Mouse (Mus musculus): Measurements from ENCODE around the gene Tefm. TPM values are rescaled to one million over a fixed set of nuclear protein-coding genes. Genes with fewer than 3 reads are reported as not detected.

Tefm gene
- polyA plus RNA-seq, 1 experiment from 2014 or later = 21.6 TPM

GRCm38 (mm10) chr11:80137773-80138172 is 4.2 kb downstream of the Tefm start:
- Histone ChIP-seq H3K27me3 (replicated peaks; ENCODE audit: control insufficient read depth, insufficient read depth, low read length) (no peaks in the 10 kb centered on the region), H3K4me3 (ENCODE audit: low read depth, low read length) (no peak overlapping the region), H3K9me3 (ENCODE audit: control insufficient read depth, low read length) (no peaks in the 10 kb centered on the region), H3K4me2 (ENCODE audit: low read depth, low read length) (no peak overlapping the region), H3K4me1 (ENCODE audit: control insufficient read depth, insufficient read depth, low read length) (peaks cover 2% of the 10 kb centered on the region), H3K36me3 (ENCODE audit: control insufficient read depth, insufficient read depth, low read length) (peaks cover 67% of the 10 kb centered on the region), H3K27ac (replicated peaks; ENCODE audit: low read depth, low read length) (no peak overlapping the region), H3K9ac (ENCODE audit: low read depth, low read length) (no peak overlapping the region)
- no peak for DNase-seq (ENCODE audit: low spot score)
- 88% methylated on average over 5 of the region's 5 CpGs for WGBS
- no peak for ATAC-seq (ENCODE audit: low read depth)

DNA sequence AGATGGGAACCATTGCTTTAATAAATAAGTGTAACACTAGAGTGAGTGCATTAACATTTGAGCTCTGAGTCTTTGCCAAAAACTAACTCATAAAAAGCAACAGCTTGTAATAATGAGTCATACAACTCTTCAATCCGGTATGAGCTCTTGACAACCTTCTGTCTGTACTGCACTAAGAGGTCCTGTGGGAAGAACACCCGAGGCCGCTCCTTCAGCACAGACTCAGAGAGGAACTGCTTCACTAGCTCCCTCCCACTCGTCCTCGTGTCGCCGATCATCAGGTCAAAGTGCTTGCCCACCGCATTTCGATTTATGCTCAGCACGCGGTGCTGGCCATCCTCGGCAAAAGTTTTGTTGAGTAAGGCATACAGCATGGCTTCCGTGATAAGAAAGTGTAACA is 5.2 kb downstream of the Tefm start:
- H3K4me2 ChIP-seq (ENCODE audit: low read depth, low read length) = no peak overlapping the region
- no peaks in the 10 kb centered on the region for H3K9me3 ChIP-seq (ENCODE audit: control insufficient read depth, low read length)
- H3K4me1 ChIP-seq (ENCODE audit: control insufficient read depth, insufficient read depth, low read length) = no peaks in the 10 kb centered on the region
- H3K36me3 ChIP-seq (ENCODE audit: control insufficient read depth, insufficient read depth, low read length) = peaks cover 77% of the 10 kb centered on the region
- no peaks in the 10 kb centered on the region for H3K27me3 ChIP-seq (replicated peaks; ENCODE audit: control insufficient read depth, insufficient read depth, low read length)
- ATAC-seq (ENCODE audit: low read depth) = no peak
- 93% methylated on average over 13 of the region's 13 CpGs for WGBS
- no peak overlapping the region for H3K27ac ChIP-seq (replicated peaks; ENCODE audit: low read depth, low read length)
- no peak for DNase-seq (ENCODE audit: low spot score)
- no peak overlapping the region for H3K4me3 ChIP-seq (ENCODE audit: low read depth, low read length)
- H3K9ac ChIP-seq (ENCODE audit: low read depth, low read length) = no peak overlapping the region

- Histone ChIP-seq H3K27ac (replicated peaks; ENCODE audit: low read depth, low read length) (no peak overlapping the region), H3K4me2 (ENCODE audit: low read depth, low read length) (no peak overlapping the region), H3K27me3 (replicated peaks; ENCODE audit: control insufficient read depth, insufficient read depth, low read length) (no peaks in the 10 kb centered on the region), H3K4me3 (ENCODE audit: low read depth, low read length) (no peak overlapping the region), H3K36me3 (ENCODE audit: control insufficient read depth, insufficient read depth, low read length) (peaks cover 82% of the 10 kb centered on the region), H3K9me3 (ENCODE audit: control insufficient read depth, low read length) (no peaks in the 10 kb centered on the region), H3K4me1 (ENCODE audit: control insufficient read depth, insufficient read depth, low read length) (no peaks in the 10 kb centered on the region), H3K9ac (ENCODE audit: low read depth, low read length) (no peak overlapping the region)
- no peak for DNase-seq (ENCODE audit: low spot score)
- 90% methylated on average over 11 of the region's 11 CpGs for WGBS
- ATAC-seq (ENCODE audit: low read depth) = no peak
These were observed 5.9 kb downstream of the Tefm start for GRCm38 (mm10) chr11:80135954-80136683.

GRCm38 (mm10) chr11:80134744-80135143 is 7.2 kb downstream of the Tefm start:
- Histone ChIP-seq H3K9me3 (ENCODE audit: control insufficient read depth, low read length) (no peaks in the 10 kb centered on the region), H3K4me3 (ENCODE audit: low read depth, low read length) (no peak overlapping the region), H3K27ac (replicated peaks; ENCODE audit: low read depth, low read length) (no peak overlapping the region), H3K36me3 (ENCODE audit: control insufficient read depth, insufficient read depth, low read length) (peaks cover 85% of the 10 kb centered on the region), H3K9ac (ENCODE audit: low read depth, low read length) (no peak overlapping the region), H3K4me1 (ENCODE audit: control insufficient read depth, insufficient read depth, low read length) (no peaks in the 10 kb centered on the region), H3K4me2 (ENCODE audit: low read depth, low read length) (no peak overlapping the region), H3K27me3 (replicated peaks; ENCODE audit: control insufficient read depth, insufficient read depth, low read length) (no peaks in the 10 kb centered on the region)
- 77% methylated on average over 4 of the region's 4 CpGs for WGBS
- ATAC-seq (ENCODE audit: low read depth) (no peak), DNase-seq (ENCODE audit: low spot score) (no peak)

DNA sequence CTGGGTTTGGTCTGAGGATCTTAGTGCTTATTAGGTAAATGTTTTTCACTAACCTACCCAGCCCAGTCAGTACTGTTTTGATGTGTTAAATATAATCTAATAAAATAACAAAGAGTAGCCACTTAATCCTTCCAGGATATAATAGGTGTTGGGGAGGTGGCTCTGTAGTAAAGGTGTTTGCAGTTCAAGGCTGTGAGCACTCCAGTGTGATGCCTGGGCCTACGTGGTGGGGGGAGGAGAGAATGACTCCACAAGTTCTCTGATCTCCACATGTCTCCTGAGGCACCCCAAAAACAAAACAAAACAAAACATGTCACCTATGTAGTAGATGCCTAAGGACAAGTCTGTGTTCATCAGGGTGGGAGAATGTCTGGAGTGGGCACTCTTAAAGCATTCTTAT is 9.9 kb downstream of the Tefm start:
- ATAC-seq (ENCODE audit: low read depth) (no peak), DNase-seq (ENCODE audit: low spot score) (no peak)
- 68% methylated on average over 1 of the region's 1 CpGs for WGBS
- Histone ChIP-seq H3K27me3 (replicated peaks; ENCODE audit: control insufficient read depth, insufficient read depth, low read length) (no peaks in the 10 kb centered on the region), H3K4me2 (ENCODE audit: low read depth, low read length) (no peak overlapping the region), H3K9ac (ENCODE audit: low read depth, low read length) (no peak overlapping the region), H3K9me3 (ENCODE audit: control insufficient read depth, low read length) (no peaks in the 10 kb centered on the region), H3K4me1 (ENCODE audit: control insufficient read depth, insufficient read depth, low read length) (no peaks in the 10 kb centered on the region), H3K27ac (replicated peaks; ENCODE audit: low read depth, low read length) (no peak overlapping the region), H3K36me3 (ENCODE audit: control insufficient read depth, insufficient read depth, low read length) (peaks cover 76% of the 10 kb centered on the region), H3K4me3 (ENCODE audit: low read depth, low read length) (no peak overlapping the region)

- H3K36me3 ChIP-seq (ENCODE audit: control insufficient read depth, insufficient read depth, low read length) = peaks cover 70% of the 10 kb centered on the region
- WGBS = 93% methylated on average over 1 of the region's 1 CpGs
These were observed 25.6 kb downstream of the Tefm start for GRCm38 (mm10) chr11:80116411-80116810.

DNA sequence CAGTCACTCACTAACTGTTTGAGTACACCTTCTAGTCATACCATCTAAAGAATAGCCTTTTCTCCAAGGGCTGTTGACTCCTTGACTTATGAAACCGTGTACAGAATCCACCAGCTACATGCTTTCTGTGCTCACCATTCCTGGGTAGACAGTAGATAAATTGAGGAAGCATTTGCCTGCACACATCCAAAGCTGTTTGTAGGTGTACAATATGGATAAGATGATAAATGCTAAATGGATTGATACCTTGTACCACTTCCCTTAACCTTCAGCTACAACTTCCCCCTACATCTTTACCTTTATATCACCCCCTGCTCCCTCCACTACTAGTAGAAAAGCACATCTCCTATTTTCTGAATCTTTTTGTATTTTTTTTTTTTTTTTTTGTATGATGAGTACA is 37.6 kb downstream of the Tefm start:
- Histone ChIP-seq H3K9ac (ENCODE audit: low read depth, low read length) (no peak overlapping the region), H3K27me3 (replicated peaks; ENCODE audit: control insufficient read depth, insufficient read depth, low read length) (no peaks in the 10 kb centered on the region), H3K4me2 (ENCODE audit: low read depth, low read length) (no peak overlapping the region), H3K9me3 (ENCODE audit: control insufficient read depth, low read length) (no peaks in the 10 kb centered on the region), H3K4me1 (ENCODE audit: control insufficient read depth, insufficient read depth, low read length) (no peaks in the 10 kb centered on the region), H3K27ac (replicated peaks; ENCODE audit: low read depth, low read length) (no peak overlapping the region), H3K36me3 (ENCODE audit: control insufficient read depth, insufficient read depth, low read length) (peaks cover 75% of the 10 kb centered on the region), H3K4me3 (ENCODE audit: low read depth, low read length) (no peak overlapping the region)
- no peak for DNase-seq (ENCODE audit: low spot score)
- 85% methylated on average over 1 of the region's 1 CpGs for WGBS
- ATAC-seq (ENCODE audit: low read depth) = no peak

More at GRCm38 (mm10) chr11:80116411-80116810, 25.6 kb downstream of the Tefm start:
- H3K4me2 ChIP-seq (ENCODE audit: low read depth, low read length) = no peak overlapping the region
- DNase-seq (ENCODE audit: low spot score) = no peak
- no peaks in the 10 kb centered on the region for H3K4me1 ChIP-seq (ENCODE audit: control insufficient read depth, insufficient read depth, low read length)
- H3K27me3 ChIP-seq (replicated peaks; ENCODE audit: control insufficient read depth, insufficient read depth, low read length) = no peaks in the 10 kb centered on the region
- H3K9ac ChIP-seq (ENCODE audit: low read depth, low read length) = no peak overlapping the region
- no peak overlapping the region for H3K4me3 ChIP-seq (ENCODE audit: low read depth, low read length)
- ATAC-seq (ENCODE audit: low read depth) = no peak
- no peaks in the 10 kb centered on the region for H3K9me3 ChIP-seq (ENCODE audit: control insufficient read depth, low read length)
- H3K27ac ChIP-seq (replicated peaks; ENCODE audit: low read depth, low read length) = no peak overlapping the region

DNA sequence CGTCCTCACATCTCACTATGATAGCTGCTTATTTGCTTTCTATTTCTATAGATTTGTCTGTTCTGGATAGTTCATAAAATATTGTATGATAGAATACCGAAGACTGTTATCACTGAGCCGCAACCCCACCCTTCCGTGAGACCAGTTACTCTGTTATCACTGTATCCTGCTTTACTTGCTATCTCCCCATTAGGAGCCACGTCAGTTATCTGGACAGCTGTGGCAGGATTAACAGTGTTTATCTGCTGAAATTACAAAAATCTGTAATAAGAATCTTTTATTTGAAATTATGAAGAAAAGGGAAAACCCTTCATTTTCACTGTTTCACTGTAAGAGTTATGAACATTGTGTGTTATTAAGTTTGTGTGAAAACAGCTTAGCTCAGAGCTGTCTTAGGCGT is 40.7 kb downstream of the Tefm start:
- no peaks in the 10 kb centered on the region for H3K27me3 ChIP-seq (replicated peaks; ENCODE audit: control insufficient read depth, insufficient read depth, low read length)
- H3K4me2 ChIP-seq (ENCODE audit: low read depth, low read length) = no peak overlapping the region
- ATAC-seq (ENCODE audit: low read depth) (no peak), DNase-seq (ENCODE audit: low spot score) (no peak)
- H3K9ac ChIP-seq (ENCODE audit: low read depth, low read length) = no peak overlapping the region
- H3K4me3 ChIP-seq (ENCODE audit: low read depth, low read length) = no peak overlapping the region
- H3K27ac ChIP-seq (replicated peaks; ENCODE audit: low read depth, low read length) = no peak overlapping the region
- H3K9me3 ChIP-seq (ENCODE audit: control insufficient read depth, low read length) = no peaks in the 10 kb centered on the region
- WGBS = 92% methylated on average over 6 of the region's 6 CpGs
- H3K36me3 ChIP-seq (ENCODE audit: control insufficient read depth, insufficient read depth, low read length) = peaks cover 67% of the 10 kb centered on the region
- H3K4me1 ChIP-seq (ENCODE audit: control insufficient read depth, insufficient read depth, low read length) = no peaks in the 10 kb centered on the region

DNA sequence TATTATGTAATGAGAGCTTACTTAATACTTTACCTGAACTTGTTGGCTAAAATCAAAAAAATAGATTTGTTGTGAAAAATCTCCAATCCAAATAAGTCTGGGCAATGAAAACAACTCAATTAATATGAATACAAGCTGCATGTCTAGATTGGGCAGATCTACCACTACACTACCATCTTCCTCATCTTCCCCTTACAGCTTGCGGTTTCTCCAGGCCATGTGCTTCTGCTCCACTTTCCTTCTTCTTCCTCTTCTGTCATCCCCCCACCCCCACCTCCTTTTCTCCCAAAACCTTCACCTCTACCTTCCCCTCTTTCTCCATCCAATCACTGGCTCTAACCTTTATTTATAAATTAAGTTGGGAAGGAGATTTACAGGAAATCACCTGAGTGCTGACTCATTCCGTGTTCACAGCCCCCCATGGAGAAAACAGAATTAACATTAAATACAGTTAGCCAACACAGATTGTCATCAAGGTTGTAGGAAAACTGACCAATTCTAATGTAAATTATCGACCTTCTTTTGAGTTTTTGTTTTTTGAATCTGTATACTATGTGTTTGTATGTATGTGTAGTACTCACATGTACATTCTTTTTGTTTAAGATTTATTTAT is 43.4 kb downstream of the Tefm start:
- Histone ChIP-seq H3K4me2 (ENCODE audit: low read depth, low read length) (no peak overlapping the region), H3K27me3 (replicated peaks; ENCODE audit: control insufficient read depth, insufficient read depth, low read length) (no peaks in the 10 kb centered on the region), H3K27ac (replicated peaks; ENCODE audit: low read depth, low read length) (no peak overlapping the region), H3K4me1 (ENCODE audit: control insufficient read depth, insufficient read depth, low read length) (no peaks in the 10 kb centered on the region), H3K9me3 (ENCODE audit: control insufficient read depth, low read length) (no peaks in the 10 kb centered on the region), H3K36me3 (ENCODE audit: control insufficient read depth, insufficient read depth, low read length) (peaks cover 61% of the 10 kb centered on the region), H3K4me3 (ENCODE audit: low read depth, low read length) (no peak overlapping the region), H3K9ac (ENCODE audit: low read depth, low read length) (no peak overlapping the region)
- WGBS = 91% methylated on average over 3 of the region's 3 CpGs
- ATAC-seq (ENCODE audit: low read depth) (no peak), DNase-seq (ENCODE audit: low spot score) (no peak)

Measured in embryonic facial prominence, embryonic 14.5 days (tissue).